In genomic region chr6:100502961-100503782, GRCm38 (mm10) we compare ENCODE assay signal across 8 mouse cellular contexts.
A peak's percentile ranks its signal among the peaks of the same experiment; 100 is the strongest.
DNase-seq lines count a peak whose midpoint lies in the region; ATAC-seq lines count a peak whose summit lies in the region.

No protein-coding gene starts in this region.

- 59% methylated on average over 14 of the region's 14 CpGs for WGBS in midbrain, embryonic 16.5 days
- WGBS in midbrain, embryonic 10.5 days, result 69% methylated on average over 14 of the region's 14 CpGs
- 42% methylated on average over 14 of the region's 14 CpGs for WGBS in forebrain, embryonic 15.5 days

- no peak for DNase-seq in midbrain, embryonic 10.5 days (ENCODE audit: low spot score)
- peak; percentile 18 to 19 for DNase-seq in kidney, adult 8-10 months
- DNase-seq in mesoderm, embryonic 11.5 days (ENCODE audit: low read depth, low spot score), result peak; percentile 43
- DNase-seq in spleen, postnatal 36 days (ENCODE audit: low spot score in 2 of 2), result no peak
- DNase-seq in spleen, postnatal 10 days (ENCODE audit: low spot score in 2 of 2), result no peak

- H3K4me1 ChIP-seq in midbrain, embryonic 16.5 days (ENCODE audit: control insufficient read depth, insufficient read depth, low read length), result peaks cover 10% of the 10 kb centered on the region
- peaks cover 49% of the 10 kb centered on the region for H3K4me1 ChIP-seq in midbrain, embryonic 10.5 days
- H3K4me1 ChIP-seq in forebrain, embryonic 15.5 days, result peaks cover 20% of the 10 kb centered on the region

- no peaks in the 10 kb centered on the region for H3K36me3 ChIP-seq in midbrain, embryonic 16.5 days (ENCODE audit: control insufficient read depth, insufficient read depth, low read length)
- H3K36me3 ChIP-seq in midbrain, embryonic 10.5 days, result no peaks in the 10 kb centered on the region
- no peaks in the 10 kb centered on the region for H3K36me3 ChIP-seq in forebrain, embryonic 15.5 days

- H3K9me3 ChIP-seq in midbrain, embryonic 16.5 days (replicated peaks; ENCODE audit: control insufficient read depth, low read length, poor library complexity, severe bottlenecking), result no peaks in the 10 kb centered on the region
- no peaks in the 10 kb centered on the region for H3K9me3 ChIP-seq in midbrain, embryonic 10.5 days (replicated peaks)
- no peaks in the 10 kb centered on the region for H3K9me3 ChIP-seq in forebrain, embryonic 15.5 days

- H3K9ac ChIP-seq in midbrain, embryonic 16.5 days (ENCODE audit: low read depth, low read length), result no peak overlapping the region
- no peak overlapping the region for H3K9ac ChIP-seq in forebrain, embryonic 15.5 days (replicated peaks)

- ATAC-seq in midbrain, embryonic 16.5 days, result 0 out of 2 replicates have a peak, but pooled peaks have one; percentile 8
- peak; percentile 87 for ATAC-seq in cerebellum, adult (ENCODE audit: insufficient number of reproducible peaks, low FRiP score, low TSS enrichment)
- peak; percentile 87 for ATAC-seq in forebrain, embryonic 15.5 days (replicated peaks)

- H3K27me3 ChIP-seq in midbrain, embryonic 16.5 days (ENCODE audit: control insufficient read depth, insufficient read depth, low read depth, low read length), result no peaks in the 10 kb centered on the region; the same call in 1 of the 2 replicates
- peaks cover 96% of the 10 kb centered on the region for H3K27me3 ChIP-seq in midbrain, embryonic 10.5 days (ENCODE audit: low read depth, poor library complexity, severe bottlenecking)
- H3K27me3 ChIP-seq in forebrain, embryonic 15.5 days, result no peaks in the 10 kb centered on the region

- no peak overlapping the region for H3K27ac ChIP-seq in midbrain, embryonic 16.5 days (ENCODE audit: low read length)
- H3K27ac ChIP-seq in midbrain, embryonic 10.5 days (replicated peaks), result no peak overlapping the region; the same call in 1 of the 2 replicates
- peak overlapping the region; percentile 66 for H3K27ac ChIP-seq in forebrain, embryonic 15.5 days (replicated peaks)

- H3K4me3 ChIP-seq in midbrain, embryonic 16.5 days (ENCODE audit: low read depth, low read length), result no peak overlapping the region
- no peak overlapping the region for H3K4me3 ChIP-seq in midbrain, embryonic 10.5 days
- no peak overlapping the region for H3K4me3 ChIP-seq in forebrain, embryonic 15.5 days

- no peak overlapping the region for H3K4me2 ChIP-seq in midbrain, embryonic 16.5 days (ENCODE audit: low read length)
- no peak overlapping the region for H3K4me2 ChIP-seq in forebrain, embryonic 15.5 days (replicated peaks)

Comparison
In these comparisons a context has a peak if more than half of its experiments do, and no peak if none do; other contexts are left out.
1. ATAC-seq: peak in every context shown above with its lines; median percentile 87 in cerebellum, adult; 87 in forebrain, embryonic 15.5 days; 8 in midbrain, embryonic 16.5 days.
2. DNase-seq: peak in kidney, adult 8-10 months (2 of 2) and mesoderm, embryonic 11.5 days (single experiment); none in midbrain, embryonic 10.5 days (single experiment), spleen, postnatal 36 days (0 of 2) and spleen, postnatal 10 days (0 of 2).